Mouse (Mus musculus) C2C12 (cell line): ENCODE results near the gene Prss30. TPM values are rescaled to one million over a fixed set of nuclear protein-coding genes. Genes with fewer than 3 reads are reported as not detected.

Experiments used
- H3K27me3 ChIP-seq: one replicate; pipeline ENCODE4 v1.6.1; 2011; ENCODE audit not compliant: control insufficient read depth, insufficient read depth, insufficient read length
- H3K36me3 ChIP-seq: one replicate; pipeline ENCODE4 v1.6.1; 2011; ENCODE audit not compliant: control insufficient read depth, insufficient read depth
- H3K4me3 ChIP-seq: one replicate; pipeline ENCODE4 v1.5.1; 2011; ENCODE audit warnings: mild to moderate bottlenecking, control low read depth; ENCODE audit not compliant: poor library complexity, insufficient read depth, severe bottlenecking
- H3K79me2 ChIP-seq: one replicate; pipeline ENCODE4 v1.6.1; 2011; ENCODE audit not compliant: control insufficient read depth, insufficient read depth
- H3K79me3 ChIP-seq: one replicate; pipeline ENCODE4 v1.6.1; 2011; ENCODE audit warnings: low read depth, control low read depth
- H3ac ChIP-seq: one replicate; pipeline ENCODE3; 2011; ENCODE audit warnings: low read depth; ENCODE audit not compliant: control insufficient read depth, insufficient read length
- CEBPB ChIP-seq: IDR thresholded peaks from one replicate; pipeline ENCODE4 v1.6.1; 2011; ENCODE audit warnings: low read depth, mild to moderate bottlenecking, control low read depth, moderate library complexity
- CTCF ChIP-seq: IDR thresholded peaks from one replicate; pipeline ENCODE4 v1.5.1; 2011; ENCODE audit not compliant: control insufficient read depth, insufficient read depth, insufficient read length
- FOSL1 ChIP-seq: IDR thresholded peaks from one replicate; pipeline ENCODE4 v1.8.0; 2011; ENCODE audit warnings: mild to moderate bottlenecking, low read length; ENCODE audit not compliant: poor library complexity, insufficient read depth, severe bottlenecking
- MAX ChIP-seq: IDR thresholded peaks from one replicate; pipeline ENCODE4 v1.6.1; 2011; ENCODE audit warnings: mild to moderate bottlenecking, control low read depth
- MYOD1 ChIP-seq: IDR thresholded peaks from one replicate; pipeline ENCODE4 v1.6.1; 2011; ENCODE audit warnings: low read depth; ENCODE audit not compliant: control insufficient read depth, insufficient read length
- MYOG ChIP-seq: IDR thresholded peaks from one replicate; pipeline ENCODE4 v1.6.1; 2011; ENCODE audit not compliant: control insufficient read depth, insufficient read length; ENCODE audit errors: extremely low read depth
- USF1 ChIP-seq: IDR thresholded peaks from one replicate; pipeline ENCODE4 v1.6.1; 2011; ENCODE audit warnings: low read depth, mild to moderate bottlenecking, control low read depth, moderate library complexity
- polyA plus RNA-seq: library from polyadenylated mRNA; unstranded; fragments of >200 nt; fragmentation: generic; extraction: Trizol; gene quantifications from one replicate; pipeline ENCODE4 v1.2.1, GENCODE M21; 2012; ENCODE audit warnings: missing spikeins

Gene Prss30
- polyA plus RNA-seq, 1 experiment = 0.04 TPM

GRCm38 (mm10) chr17:23993559-23994428 is 13.4 kb upstream of the Prss30 start:
- TF ChIP-seq CTCF = peak; percentile 17
- TF ChIP-seq MAX = peak; percentile 27
- no peak for TF ChIP-seq USF1
- no peaks in the 10 kb centered on the region for H3K79me3 ChIP-seq
- no peaks in the 10 kb centered on the region for H3K27me3 ChIP-seq
- H3K36me3 ChIP-seq = no peaks in the 10 kb centered on the region
- no peak overlapping the region for H3ac ChIP-seq
- no peaks in the 10 kb centered on the region for H3K79me2 ChIP-seq
- no peak overlapping the region for H3K4me3 ChIP-seq

DNA sequence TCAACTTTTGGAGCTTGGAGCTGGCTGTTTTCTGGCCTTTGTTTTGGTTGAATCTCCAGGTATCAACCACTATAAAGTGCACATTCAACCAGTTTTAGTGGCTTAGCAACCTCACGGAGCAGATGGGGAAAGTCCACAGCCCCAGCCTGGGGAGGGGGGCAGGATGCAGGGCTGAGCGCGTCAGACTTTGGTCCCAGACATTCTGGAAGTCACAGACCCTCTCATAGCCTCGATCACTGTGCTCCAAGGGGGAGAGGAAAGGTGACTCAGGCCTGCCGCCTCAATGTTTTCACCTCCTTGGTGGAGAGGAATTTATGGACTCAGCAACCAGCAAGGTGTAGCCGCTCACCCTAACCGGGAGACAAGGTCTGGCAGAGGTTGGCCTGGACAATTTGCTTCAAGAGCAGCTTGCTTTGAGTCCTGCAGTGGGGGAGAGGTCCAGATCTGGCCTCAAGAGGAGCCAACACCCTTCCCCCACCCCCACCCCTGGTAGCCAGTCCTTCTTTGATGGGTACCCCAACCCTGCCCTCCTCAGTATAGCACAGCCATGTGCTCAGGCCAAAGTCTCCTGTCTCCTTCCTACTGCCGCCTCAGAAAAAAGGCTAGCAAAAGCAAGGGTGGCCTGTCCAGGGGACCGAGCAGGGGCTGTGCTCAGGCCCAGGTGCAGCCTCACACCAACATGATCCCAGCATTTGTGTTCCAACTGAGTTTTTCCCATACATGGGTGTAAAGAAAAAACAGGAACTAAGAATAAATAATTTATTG is 12.6 kb upstream of the Prss30 start:
- H3K4me3 ChIP-seq = no peak overlapping the region
- no peaks in the 10 kb centered on the region for H3K36me3 ChIP-seq
- no peak overlapping the region for H3ac ChIP-seq
- no peaks in the 10 kb centered on the region for H3K27me3 ChIP-seq
- TF ChIP-seq CTCF (no peak), MAX (no peak), CEBPB (no peak), MYOG (no peak), USF1 (no peak)
- no peaks in the 10 kb centered on the region for H3K79me3 ChIP-seq
- H3K79me2 ChIP-seq = no peaks in the 10 kb centered on the region

GRCm38 (mm10) chr17:23989802-23990201 is 9.4 kb upstream of the Prss30 start:
- no peaks in the 10 kb centered on the region for H3K79me2 ChIP-seq
- no peak overlapping the region for H3K4me3 ChIP-seq
- H3K27me3 ChIP-seq = no peaks in the 10 kb centered on the region
- no peak for TF ChIP-seq CEBPB
- no peak for TF ChIP-seq CTCF
- no peak for TF ChIP-seq MYOD1
- TF ChIP-seq MYOG = no peak
- H3K79me3 ChIP-seq = no peaks in the 10 kb centered on the region
- no peak overlapping the region for H3ac ChIP-seq
- H3K36me3 ChIP-seq = no peaks in the 10 kb centered on the region

DNA sequence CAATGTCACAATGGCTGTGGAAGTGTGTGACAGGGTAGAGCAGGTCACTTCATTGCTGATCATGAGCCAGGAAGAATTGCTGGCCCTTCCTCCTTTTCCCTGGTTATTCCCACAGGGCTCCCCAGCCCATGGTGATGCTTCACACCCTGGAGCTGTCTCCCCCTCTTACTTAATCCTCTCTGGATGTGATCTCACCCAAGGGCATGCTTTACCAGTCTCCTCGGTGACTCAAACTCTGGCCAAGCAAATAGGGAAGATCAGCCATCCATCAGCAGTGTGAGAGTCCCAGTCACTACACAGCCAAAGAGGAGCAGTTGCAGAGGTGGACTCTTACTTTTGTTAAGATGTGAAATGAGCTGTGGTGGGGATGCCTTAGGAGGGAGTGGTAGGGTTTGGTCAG is 4.6 kb upstream of the Prss30 start:
- Histone ChIP-seq H3K79me2 (no peaks in the 10 kb centered on the region), H3K27me3 (no peaks in the 10 kb centered on the region), H3K79me3 (no peaks in the 10 kb centered on the region), H3K36me3 (no peaks in the 10 kb centered on the region), H3K4me3 (no peak overlapping the region), H3ac (no peak overlapping the region)
- TF ChIP-seq MAX = no peak
- no peak for TF ChIP-seq CTCF
- TF ChIP-seq FOSL1 = no peak
- no peak for TF ChIP-seq MYOD1
- TF ChIP-seq USF1 = no peak
- no peak for TF ChIP-seq MYOG
- no peak for TF ChIP-seq CEBPB

GRCm38 (mm10) chr17:23982912-23983311 is 2.5 kb upstream of the Prss30 start:
- H3K79me3 ChIP-seq = no peaks in the 10 kb centered on the region
- no peaks in the 10 kb centered on the region for H3K27me3 ChIP-seq
- H3K4me3 ChIP-seq = no peak overlapping the region
- no peak for TF ChIP-seq MYOD1
- H3K79me2 ChIP-seq = no peaks in the 10 kb centered on the region
- H3K36me3 ChIP-seq = no peaks in the 10 kb centered on the region
- no peak overlapping the region for H3ac ChIP-seq

DNA sequence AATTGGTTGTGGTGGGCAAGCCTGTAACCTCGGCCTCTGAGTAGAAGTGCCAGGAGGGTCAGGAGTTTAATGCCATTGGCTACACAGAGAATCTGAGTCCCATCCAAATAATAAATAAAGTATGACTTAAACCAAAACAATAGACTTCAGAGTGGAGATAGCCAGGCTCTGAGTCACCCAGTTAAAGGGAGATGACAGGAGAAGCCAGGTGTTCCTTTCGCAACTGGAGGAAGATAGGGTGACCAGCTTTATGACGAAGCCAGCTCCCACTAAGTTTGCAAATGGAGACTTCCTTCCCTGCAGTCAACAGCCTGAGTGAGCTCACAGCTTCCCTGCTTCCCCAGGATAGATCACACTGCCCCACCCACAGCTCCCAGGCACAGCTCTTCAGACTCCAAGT is 895 bp downstream of the Prss30 start:
- Histone ChIP-seq H3K36me3 (no peaks in the 10 kb centered on the region), H3K4me3 (no peak overlapping the region), H3K79me2 (no peaks in the 10 kb centered on the region), H3K27me3 (no peaks in the 10 kb centered on the region), H3ac (no peak overlapping the region), H3K79me3 (no peaks in the 10 kb centered on the region)
- TF ChIP-seq FOSL1 = peak; percentile 53
- TF ChIP-seq USF1 = no peak
- TF ChIP-seq MYOG = no peak
- TF ChIP-seq CTCF = no peak
- TF ChIP-seq MYOD1 = peak; percentile 94
- TF ChIP-seq MAX = no peak
- peak; percentile 90 for TF ChIP-seq CEBPB
